Mouse (Mus musculus) embryonic stem cell, embryonic (primary cell): ENCODE measurements at regions not wholly inside any gene's neighbourhood (a gene's known extent, or its start where the extent isn't known, plus 50 kb on each side); places are given as distances from the start of the nearest gene placed in this dataset.

Experiments
- CTCF ChIA-PET, 4 experiments: fragments of 300-600 bp in 2 of 4; fragments of 350-600 bp in 2 of 4; sonication (Branson Sonifier 250); formaldehyde crosslinking; loops; one replicate each; lab custom pipeline; 2022; ENCODE audit warnings: inconsistent platforms in 2 of 4; lab: Charles Lee
- POLR2A ChIA-PET, 4 experiments: fragments of 300-600 bp in 2 of 4; fragments of 350-600 bp in 2 of 4; sonication (Branson Sonifier 250); formaldehyde crosslinking; loops; one replicate each; lab custom pipeline; 2022; ENCODE audit warnings: antibody characterized with exemption in 4 of 4, inconsistent platforms in 1 of 4; lab: Charles Lee

DNA sequence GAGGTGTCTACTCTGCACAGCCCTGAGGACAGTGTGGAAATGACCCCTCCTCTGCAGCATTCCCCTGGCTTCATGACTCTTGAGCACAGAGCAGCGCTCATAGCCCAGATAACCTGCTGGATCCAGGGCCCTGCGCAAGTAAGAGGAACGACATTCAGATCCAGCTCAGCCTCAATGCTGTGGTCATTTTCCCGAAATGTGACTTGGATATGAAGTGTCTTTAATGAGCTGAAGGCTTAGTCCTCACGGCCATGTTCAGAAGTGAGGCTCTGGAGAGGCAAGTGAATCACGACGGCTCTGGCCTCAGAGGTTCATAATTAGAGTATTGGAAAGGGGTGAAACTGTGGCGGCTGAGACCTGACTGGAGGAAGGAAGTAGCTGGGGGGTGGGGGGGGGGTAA lies 200.6 kb upstream of the Vstm2b start:
- POLR2A ChIA-PET: no interaction called here
- CTCF ChIA-PET: interaction anchor here in 1 of 4 experiments (0.7 kb wide), 1 partner anchor 155 kb away, joined by 8 read pairs; no protein-coding TSS in a partner anchor

DNA sequence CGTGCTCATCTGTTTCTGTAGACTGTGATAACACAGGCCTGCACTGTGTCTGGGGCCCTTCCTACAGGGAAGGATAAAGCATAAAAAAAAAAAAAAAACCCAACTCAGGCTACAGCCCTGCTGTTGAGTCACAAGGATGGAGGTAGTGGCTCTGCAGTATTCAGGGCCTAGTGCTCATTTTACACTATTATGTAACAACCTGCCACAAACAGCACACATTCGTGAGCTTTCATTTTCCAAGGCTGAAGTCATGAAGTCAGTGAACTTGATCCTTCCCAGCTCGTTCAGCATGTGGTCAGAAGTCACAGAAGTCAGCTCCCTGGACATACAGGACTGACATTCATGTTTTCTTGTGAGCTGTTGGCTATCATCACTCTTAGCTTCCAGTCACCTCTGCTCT lies 199.8 kb upstream of the Vstm2b start:
- ChIA-PET CTCF (interaction anchor here in 1 of 4 experiments (0.7 kb wide), 1 partner anchor 156 kb away, joined by 8 read pairs; no protein-coding TSS in a partner anchor), POLR2A (interaction anchor here in 1 of 4 experiments (0.6 kb wide), 1 partner anchor 178 kb away, joined by 13 read pairs; no protein-coding TSS in a partner anchor)

DNA sequence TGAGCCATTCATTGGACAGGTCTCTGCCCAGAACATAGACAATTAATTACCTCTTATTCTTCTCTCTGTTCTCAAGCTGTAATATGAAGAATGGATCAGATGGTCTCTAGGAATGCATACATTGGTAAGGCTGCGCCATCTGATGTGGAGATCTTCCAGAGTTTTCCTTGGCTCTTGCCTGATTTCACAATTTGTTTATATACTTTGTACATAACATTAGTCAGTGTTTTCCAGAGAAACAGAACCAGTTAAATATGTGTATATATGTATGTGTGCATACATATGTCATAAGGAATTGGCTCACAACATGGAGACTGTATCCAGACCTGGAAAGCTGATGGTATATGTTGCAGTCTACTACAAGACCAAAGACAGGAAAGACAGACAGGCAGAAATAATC lies 198.5 kb upstream of the Vstm2b start:
- ChIA-PET POLR2A (no interaction called here), CTCF (no interaction called here)

DNA sequence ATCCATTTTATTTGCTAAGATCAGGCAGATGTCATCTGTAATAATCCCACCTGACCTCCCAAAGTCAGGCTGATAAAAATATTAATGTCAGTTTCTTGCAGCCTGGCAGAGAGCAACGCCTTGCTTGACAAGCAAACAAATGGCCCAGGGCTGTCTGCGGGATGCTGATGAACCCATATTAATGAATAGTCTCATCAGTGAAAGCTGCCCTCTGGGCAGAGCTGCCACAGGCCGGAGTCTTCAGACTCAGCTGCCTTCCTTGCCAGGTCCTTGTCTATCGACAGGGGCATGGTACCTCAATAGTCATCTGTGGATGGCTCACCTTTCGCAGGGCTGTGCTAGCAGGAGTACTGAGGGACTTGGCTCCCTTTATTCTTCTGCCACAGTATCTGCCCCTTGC lies 197.5 kb upstream of the Vstm2b start:
- ChIA-PET CTCF (no interaction called here), POLR2A (no interaction called here)

DNA sequence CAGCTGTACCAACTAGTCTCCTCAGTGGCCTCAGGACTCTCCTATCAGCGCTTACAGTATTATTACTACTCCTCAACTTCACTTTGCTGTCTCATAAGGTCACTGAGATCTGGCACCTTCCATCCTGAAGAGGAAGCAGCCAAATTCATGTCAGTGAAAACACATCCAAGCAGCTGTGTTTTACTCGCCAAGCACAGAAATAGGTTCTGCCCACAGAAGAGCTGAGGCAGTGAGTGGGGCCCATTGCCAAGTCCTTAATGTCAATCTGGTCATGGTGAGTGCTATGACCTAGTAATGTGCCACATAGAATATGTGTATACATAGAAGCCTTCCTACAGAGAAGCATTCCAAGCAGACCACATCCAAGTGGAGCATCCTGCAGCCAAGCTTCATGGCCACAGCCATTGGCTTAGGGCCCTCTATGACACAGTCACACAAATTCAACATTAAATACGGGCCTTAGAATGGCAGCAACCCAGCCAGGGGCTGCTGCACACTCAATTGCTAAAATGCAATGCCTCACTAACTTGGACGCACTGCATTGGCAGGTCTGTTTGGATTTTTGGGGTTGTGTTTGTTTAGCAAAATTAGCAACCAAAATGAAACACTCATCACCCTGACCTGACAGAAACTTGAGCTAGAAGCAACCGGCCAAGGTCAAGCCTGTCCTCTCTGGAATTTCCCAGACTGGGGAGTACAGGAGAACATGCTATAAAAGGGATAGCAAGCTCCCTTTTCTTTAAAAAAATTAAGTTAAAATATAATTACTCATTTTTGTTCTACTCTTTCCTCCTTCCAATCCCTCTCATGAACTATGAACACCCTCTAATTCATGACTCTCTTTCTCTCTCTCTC lies 195.7 kb upstream of the Vstm2b start:
- ChIA-PET POLR2A (interaction anchor here in 2 of 4 experiments (0.7 kb wide), 3 partner anchors 9 to 397 kb away, joined by 3 to 4 read pairs (median 3); no protein-coding TSS in a partner anchor), CTCF (interaction anchor here in 2 of 4 experiments (0.7 kb wide), 2 partner anchors 15 to 24 kb away, joined by 4 read pairs; no protein-coding TSS in a partner anchor)

DNA sequence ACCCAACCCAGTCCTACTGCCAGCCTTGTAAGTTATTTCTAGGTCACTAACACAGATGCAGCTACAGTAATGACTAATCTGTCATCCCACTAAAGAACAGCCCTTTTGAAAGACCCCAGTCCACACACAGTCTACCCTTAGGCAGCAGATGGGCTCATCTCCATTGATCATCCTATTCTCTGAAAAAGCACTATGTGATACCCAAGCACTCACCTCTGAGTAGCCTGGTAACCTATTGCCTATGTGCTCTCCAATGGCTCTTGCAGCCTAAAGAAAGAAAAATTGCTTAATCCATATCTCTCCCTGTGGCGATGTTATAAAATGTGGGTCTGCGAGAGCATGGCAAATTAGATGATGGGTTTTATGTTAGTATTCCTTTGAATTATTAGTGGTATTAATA lies 189.9 kb upstream of the Vstm2b start:
- POLR2A ChIA-PET: no interaction called here
- CTCF ChIA-PET: no interaction called here

DNA sequence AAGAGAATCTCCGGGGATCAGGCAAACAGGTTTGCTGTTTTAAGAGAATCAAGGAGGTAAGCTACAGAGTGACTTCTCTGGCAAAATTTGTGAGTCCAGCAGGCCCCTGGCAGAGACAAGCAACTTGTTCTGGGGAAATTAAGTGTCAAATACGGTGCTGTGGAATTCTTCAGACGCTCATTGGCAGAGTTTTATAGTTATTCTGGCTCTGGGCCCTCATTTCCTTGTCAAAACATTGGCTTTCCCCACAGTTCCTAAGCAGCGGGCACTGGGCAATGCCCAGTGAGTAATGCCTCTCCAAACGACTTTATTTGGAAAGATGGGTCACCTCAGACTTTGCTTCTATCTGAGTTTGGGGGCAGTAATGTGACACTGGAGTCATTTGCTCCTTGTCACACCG lies 180.1 kb upstream of the Vstm2b start:
- ChIA-PET CTCF (no interaction called here), POLR2A (no interaction called here)

DNA sequence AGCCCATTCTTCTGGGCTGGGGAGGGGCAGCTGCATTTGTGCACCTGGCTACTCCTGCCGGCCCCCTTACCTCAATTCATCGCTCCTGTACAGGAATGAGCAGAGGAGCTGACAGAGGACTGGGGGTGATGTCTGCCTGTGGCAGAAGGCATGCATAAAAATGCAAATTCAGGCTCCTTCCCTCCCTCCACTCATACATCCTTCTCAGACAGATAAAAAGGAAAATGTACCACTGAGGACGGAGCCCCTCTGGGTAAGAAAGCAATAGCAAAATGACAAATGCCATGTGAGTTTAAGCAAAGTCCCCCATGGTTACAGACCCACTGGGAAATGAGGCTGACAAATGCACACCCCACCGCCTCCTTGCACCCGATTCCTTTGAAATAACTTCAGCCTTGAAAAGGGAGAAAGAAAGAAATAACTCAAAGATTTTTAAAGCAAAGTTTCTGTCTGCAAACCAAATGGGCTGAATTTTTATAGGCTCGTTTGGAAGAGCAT lies 161.1 kb upstream of the Vstm2b start:
- ChIA-PET CTCF (no interaction called here), POLR2A (no interaction called here)

DNA sequence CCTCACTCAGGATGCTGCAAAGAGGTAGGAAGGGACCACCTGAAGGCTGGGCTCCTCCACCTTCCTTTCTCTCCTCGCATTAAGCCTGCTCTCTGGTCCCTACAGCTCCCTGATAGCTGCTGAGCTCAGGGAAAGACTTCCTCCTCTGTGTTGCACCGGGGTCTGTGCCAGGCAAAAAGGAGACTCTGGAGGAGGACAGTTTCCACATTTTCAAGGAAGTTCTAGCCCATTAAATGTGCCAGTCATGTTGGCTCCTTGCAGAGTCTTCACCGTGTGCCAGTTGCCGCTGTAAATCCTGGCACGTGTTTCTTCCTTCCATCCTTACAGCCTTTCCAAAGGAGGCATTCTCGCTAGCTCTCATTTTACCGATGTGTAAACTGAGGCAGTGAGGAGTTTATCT lies 160.6 kb upstream of the Vstm2b start:
- POLR2A ChIA-PET: no interaction called here
- CTCF ChIA-PET: no interaction called here

DNA sequence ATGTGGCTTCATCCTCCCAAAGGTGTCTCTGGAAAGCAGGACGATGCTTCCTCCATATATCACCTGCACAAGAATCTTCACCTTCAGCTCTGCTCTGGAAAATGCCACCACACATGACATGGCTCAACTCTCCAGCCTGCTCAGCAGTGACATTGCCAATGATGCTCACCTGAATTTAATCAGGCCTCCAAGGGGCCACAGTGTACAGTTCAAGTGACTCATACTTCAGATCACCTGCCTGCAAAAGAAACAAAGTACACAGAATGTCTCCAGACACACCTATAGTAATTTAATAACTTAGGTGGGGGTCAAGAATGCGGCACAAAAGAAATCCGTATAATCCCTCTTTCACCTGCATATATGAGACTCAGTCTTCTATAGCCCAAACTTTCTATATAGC lies 160.0 kb upstream of the Vstm2b start:
- POLR2A ChIA-PET: no interaction called here
- CTCF ChIA-PET: no interaction called here

DNA sequence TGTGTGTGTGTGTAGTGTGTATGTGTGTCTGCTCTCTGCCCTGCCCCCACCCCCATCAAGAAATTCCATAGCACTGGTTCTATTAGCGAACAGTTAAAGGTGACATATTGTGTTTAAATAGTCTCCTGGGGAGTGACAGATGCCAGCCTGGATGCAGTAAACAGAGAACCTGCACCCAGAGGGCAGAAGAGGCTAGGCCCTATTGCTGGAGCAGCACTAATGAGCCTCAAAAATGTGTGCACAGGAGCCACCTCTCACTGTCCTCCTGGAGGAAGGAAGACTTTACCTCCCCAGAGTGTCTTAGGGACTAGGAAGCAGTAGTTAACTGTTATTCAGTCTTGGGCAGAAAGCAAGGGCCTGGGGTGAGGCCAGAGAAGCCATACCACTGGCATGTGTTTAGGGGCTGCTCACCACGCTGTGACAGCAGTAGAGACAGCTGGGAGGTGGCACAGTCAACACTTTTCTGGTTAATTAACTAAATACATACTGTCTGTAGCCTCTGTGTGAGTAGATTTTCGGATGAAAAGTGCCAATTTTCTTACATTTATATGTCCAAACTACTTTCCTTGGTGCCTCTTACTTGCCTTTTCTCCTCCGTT lies 155.5 kb upstream of the Vstm2b start:
- CTCF ChIA-PET: no interaction called here
- POLR2A ChIA-PET: no interaction called here

DNA sequence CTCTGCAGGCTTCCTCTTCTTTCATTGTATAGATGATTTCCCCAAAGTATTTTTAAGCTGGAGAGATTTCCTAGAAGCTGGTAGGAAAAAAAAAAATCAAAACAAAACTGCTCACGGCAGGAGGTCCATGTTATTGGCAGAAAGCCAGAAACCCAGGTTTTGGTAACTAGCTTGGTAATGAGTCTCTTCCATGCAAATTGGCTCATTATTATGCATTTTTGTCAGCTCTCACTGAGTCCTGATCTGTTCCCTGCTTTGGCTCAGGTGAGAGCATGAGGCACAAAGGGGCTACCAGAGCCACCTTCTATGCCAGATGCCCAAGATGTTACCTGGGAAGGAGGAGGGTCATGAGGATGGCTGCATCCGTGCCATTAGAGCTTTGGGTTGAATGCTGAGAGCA lies 146.3 kb upstream of the Vstm2b start:
- POLR2A ChIA-PET: interaction anchor here in 1 of 4 experiments (0.7 to 1.7 kb wide), 2 partner anchors 13 to 14 kb away, joined by 3 to 5 read pairs; no protein-coding TSS in a partner anchor
- CTCF ChIA-PET: interaction anchor here in 2 of 4 experiments (0.6 to 1.4 kb wide), 3 partner anchors 13 to 220 kb away, joined by 3 read pairs; no protein-coding TSS in a partner anchor

DNA sequence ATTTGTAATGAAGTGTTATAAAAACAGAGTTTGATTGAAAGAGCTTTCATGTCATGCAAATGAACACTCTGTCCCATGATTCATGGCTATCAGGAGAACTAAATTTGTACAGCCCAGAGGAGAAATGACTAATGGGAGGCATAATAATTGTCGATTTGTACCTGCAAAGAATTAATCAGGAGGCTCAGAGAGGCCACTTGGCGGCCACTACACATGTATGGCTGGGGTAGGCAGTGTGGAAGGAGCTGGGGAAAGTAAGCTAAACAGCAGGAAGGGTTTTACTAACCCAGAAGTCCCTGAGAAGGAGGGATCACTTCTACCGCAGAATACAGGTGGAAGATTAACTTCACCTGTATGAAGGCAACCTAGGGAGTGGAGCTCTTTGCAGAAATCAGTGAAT lies 145.9 kb upstream of the Vstm2b start:
- POLR2A ChIA-PET: interaction anchor here in 1 of 4 experiments (0.7 to 1.7 kb wide), 2 partner anchors 13 to 14 kb away, joined by 3 to 5 read pairs; no protein-coding TSS in a partner anchor

DNA sequence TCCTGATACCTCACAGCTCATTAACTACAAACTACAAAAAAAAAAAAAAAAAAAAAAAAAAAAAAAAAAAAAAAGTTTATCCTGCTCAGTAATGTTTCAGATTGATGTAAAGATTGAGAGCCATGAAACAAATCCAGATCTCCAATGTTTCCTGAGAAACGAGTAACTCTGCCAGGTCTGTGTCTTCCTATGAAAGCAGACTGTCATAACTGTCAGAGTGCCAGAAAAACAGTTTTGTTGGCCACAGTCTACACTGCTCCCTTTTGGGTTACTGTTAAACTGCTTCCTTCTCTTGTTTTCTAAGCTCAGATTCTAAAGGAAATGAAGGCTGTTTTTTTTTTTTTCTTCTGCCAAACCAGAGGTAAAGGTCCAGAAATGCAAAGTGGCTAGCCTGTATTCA lies 144.6 kb upstream of the Vstm2b start:
- ChIA-PET CTCF (interaction anchor here in 1 of 4 experiments (0.6 kb wide), 2 partner anchors 74 to 591 kb away, joined by 4 to 5 read pairs; no protein-coding TSS in a partner anchor), POLR2A (no interaction called here)

More for the DNA sequence above, 145.9 kb upstream of the Vstm2b start:
- CTCF ChIA-PET: interaction anchor here in 1 of 4 experiments (0.7 to 1.4 kb wide), 2 partner anchors 12 to 149 kb away, joined by 3 read pairs; no protein-coding TSS in a partner anchor

DNA sequence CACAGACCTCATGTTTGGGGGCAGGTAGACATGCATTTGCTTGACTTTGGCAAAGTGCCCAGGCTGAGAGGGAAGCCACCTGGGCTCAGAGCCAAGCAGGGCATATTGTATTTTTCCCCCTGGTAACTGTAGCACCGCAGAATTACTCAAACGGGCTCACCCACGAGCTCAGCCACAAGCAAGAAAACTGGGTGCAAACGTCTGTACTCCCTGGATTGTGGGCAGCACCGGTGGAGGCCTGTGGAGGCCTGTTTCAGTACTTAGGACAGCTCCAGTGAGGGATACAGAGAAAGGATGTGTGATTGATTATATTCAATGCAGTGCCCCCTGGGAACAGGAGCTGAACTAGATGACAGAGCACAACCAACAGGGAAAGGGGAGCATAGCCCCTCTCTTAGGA lies 135.6 kb upstream of the Vstm2b start:
- POLR2A ChIA-PET: no interaction called here
- CTCF ChIA-PET: interaction anchor here in 2 of 4 experiments (0.6 to 1.0 kb wide), 2 partner anchors 16 to 661 kb away, joined by 3 to 4 read pairs; no protein-coding TSS in a partner anchor

DNA sequence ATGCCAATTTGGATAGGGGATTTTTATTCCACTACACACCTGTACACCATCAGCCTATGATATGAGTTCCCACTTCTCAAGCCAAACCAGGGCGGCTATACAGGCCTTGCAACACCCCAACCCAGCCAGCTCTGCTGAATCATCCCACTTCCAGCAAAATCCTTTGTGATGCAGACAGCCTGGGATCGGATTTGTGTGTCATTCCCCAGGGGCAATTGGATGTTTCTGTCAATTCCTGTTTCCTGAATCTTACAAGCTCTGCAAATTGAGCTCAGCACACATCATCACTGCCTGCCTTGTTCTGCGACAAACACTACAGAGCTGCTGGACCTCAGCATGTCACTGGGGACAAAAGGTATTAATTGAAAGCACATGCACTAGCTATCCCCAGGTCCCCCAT lies 132.0 kb upstream of the Vstm2b start:
- POLR2A ChIA-PET: interaction anchor here in 1 of 4 experiments (1.2 to 1.4 kb wide), 2 partner anchors 15 to 18 kb away, joined by 4 to 5 read pairs; no protein-coding TSS in a partner anchor
- CTCF ChIA-PET: no interaction called here

DNA sequence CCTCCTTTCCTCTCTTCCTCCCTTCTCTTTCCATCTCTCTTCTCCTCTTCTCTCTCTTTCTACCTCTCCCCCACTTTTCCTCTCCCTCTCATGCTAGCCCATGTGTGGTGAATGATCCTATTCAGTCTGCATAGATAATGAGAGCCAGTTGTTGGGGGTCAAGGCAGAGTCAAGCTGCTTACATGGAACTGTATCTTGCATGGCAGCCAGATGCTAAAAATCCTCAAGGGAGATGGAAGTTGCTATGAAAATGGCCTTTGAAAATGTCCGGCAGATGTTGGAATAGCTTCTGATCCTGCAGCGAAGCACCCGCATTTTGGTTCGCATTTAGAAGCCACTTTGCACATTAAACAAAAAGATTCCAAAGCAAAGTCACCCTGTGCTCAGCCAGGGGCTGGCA lies 121.9 kb upstream of the Vstm2b start:
- ChIA-PET POLR2A (no interaction called here), CTCF (no interaction called here)

DNA sequence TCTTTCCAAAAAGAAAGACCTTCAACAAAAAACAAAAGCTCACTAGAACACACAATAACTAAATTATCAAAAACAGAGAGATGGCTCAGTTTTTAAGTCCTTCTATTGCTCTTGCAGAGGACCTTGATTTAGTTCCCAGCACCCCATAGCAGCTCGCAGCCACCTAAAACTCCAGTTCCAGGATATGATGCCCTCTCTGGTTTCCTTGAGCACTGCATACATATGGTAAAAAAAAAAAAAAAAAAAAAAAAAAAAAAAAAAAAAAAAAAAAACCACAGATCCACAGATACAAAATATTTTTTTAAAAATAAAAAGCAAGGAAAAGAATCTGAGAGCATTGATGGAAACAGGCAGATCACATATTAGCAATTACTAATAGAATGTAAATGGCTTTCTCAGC lies 113.2 kb upstream of the Vstm2b start:
- POLR2A ChIA-PET: interaction anchor here in 1 of 4 experiments (1.1 kb wide), 1 partner anchor 16 kb away, joined by 3 read pairs; no protein-coding TSS in a partner anchor
- CTCF ChIA-PET: interaction anchor here in 1 of 4 experiments (0.7 to 0.9 kb wide), 2 partner anchors 19 to 109 kb away, joined by 3 to 7 read pairs; no protein-coding TSS in a partner anchor

DNA sequence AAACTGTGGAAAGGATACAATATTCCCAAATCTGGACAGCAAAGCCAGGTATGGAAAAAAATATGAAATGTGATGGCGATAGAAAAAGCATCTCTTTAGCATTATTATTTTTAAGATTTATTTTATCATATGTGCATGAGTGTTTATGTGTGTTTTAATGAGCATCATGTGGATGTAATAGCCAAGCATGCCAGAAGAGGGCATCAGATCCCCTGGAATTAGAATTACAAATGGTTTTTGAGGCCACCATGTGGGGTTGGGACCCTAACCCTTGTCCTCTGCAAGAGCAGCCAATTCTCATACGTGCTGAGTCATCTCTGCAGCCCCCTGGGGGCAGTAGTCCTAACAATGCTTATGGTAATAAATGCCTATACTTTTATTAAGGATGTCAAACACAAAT lies 111.4 kb upstream of the Vstm2b start:
- ChIA-PET CTCF (no interaction called here), POLR2A (no interaction called here)
